Mouse (Mus musculus): ENCODE data around the gene Cdh5. TPM values are rescaled to one million over a fixed set of nuclear protein-coding genes. Genes with fewer than 3 reads are reported as not detected.
"Not testable (repeated sequence)": the region's sequence is repeated elsewhere in the genome, so short reads cannot be mapped to it uniquely, and the experiment has no call there.

Gene Cdh5
- polyA plus RNA-seq, 1 experiment from 2014 or later = 22.5 TPM

- ATAC-seq (ENCODE audit: insufficient number of reproducible peaks, insufficient read depth, low FRiP score, low TSS enrichment) = no peak
- H3K27me3 ChIP-seq = no peaks in the 10 kb centered on the region
- H3K4me3 ChIP-seq = no peak overlapping the region
- no peak overlapping the region for H3K9ac ChIP-seq
- whole genome bisulfite sequencing = 54% methylated on average over 10 of the region's 10 CpGs
- no peak overlapping the region for H3K27ac ChIP-seq
- H3K4me1 ChIP-seq = no peaks in the 10 kb centered on the region
- no peak overlapping the region for H3K4me2 ChIP-seq (replicated peaks)
- no peaks in the 10 kb centered on the region for H3K36me3 ChIP-seq
- no peaks in the 10 kb centered on the region for H3K9me3 ChIP-seq
Measured at GRCm38 (mm10) chr8:104096644-104097043, 4.8 kb upstream of the Cdh5 start.

GRCm38 (mm10) chr8:104098671-104099346 lies 2.6 kb upstream of the Cdh5 start:
- H3K9me3 ChIP-seq = no peaks in the 10 kb centered on the region
- H3K4me2 ChIP-seq (replicated peaks) = no peak overlapping the region
- H3K36me3 ChIP-seq = no peaks in the 10 kb centered on the region
- no peak overlapping the region for H3K9ac ChIP-seq
- no peak for ATAC-seq (ENCODE audit: insufficient number of reproducible peaks, insufficient read depth, low FRiP score, low TSS enrichment)
- H3K4me3 ChIP-seq = no peak overlapping the region
- H3K4me1 ChIP-seq = no peaks in the 10 kb centered on the region
- H3K27me3 ChIP-seq = no peaks in the 10 kb centered on the region
- no peak overlapping the region for H3K27ac ChIP-seq
- WGBS = 25% methylated on average over 6 of the region's 6 CpGs

GRCm38 (mm10) chr8:104099347-104100099 lies 1.9 kb upstream of the Cdh5 start:
- H3K9me3 ChIP-seq = no peaks in the 10 kb centered on the region
- H3K27me3 ChIP-seq = no peaks in the 10 kb centered on the region
- no peak overlapping the region for H3K4me3 ChIP-seq
- 0 out of 2 replicates have a peak, but pooled peaks have one; percentile 49 for ATAC-seq (ENCODE audit: insufficient number of reproducible peaks, insufficient read depth, low FRiP score, low TSS enrichment)
- WGBS = 67% methylated on average over 20 of the region's 20 CpGs
- no peaks in the 10 kb centered on the region for H3K36me3 ChIP-seq
- no peak overlapping the region for H3K4me2 ChIP-seq (replicated peaks)
- 0 out of 2 replicates have a peak overlapping the region, but pooled peaks have one; percentile 23 for H3K27ac ChIP-seq
- H3K9ac ChIP-seq = no peak overlapping the region
- no peaks in the 10 kb centered on the region for H3K4me1 ChIP-seq

GRCm38 (mm10) chr8:104100724-104101123 lies 701 bp upstream of the Cdh5 start:
- not testable (repeated sequence) for H3K4me1 ChIP-seq; ATAC-seq (ENCODE audit: insufficient number of reproducible peaks, insufficient read depth, low FRiP score, low TSS enrichment); H3K27ac ChIP-seq

GRCm38 (mm10) chr8:104103462-104103861 lies 2.0 kb downstream of the Cdh5 start:
- Histone ChIP-seq H3K4me1 (no peaks in the 10 kb centered on the region), H3K4me2 (replicated peaks) (no peak overlapping the region), H3K27ac (no peak overlapping the region), H3K36me3 (no peaks in the 10 kb centered on the region), H3K9me3 (no peaks in the 10 kb centered on the region), H3K4me3 (peak overlapping the region; percentile 14; the same call in 1 of the 2 replicates), H3K9ac (no peak overlapping the region), H3K27me3 (no peaks in the 10 kb centered on the region)
- ATAC-seq (ENCODE audit: insufficient number of reproducible peaks, insufficient read depth, low FRiP score, low TSS enrichment) = no peak
- 65% methylated on average over 7 of the region's 7 CpGs for WGBS

More at GRCm38 (mm10) chr8:104100724-104101123, 701 bp upstream of the Cdh5 start:
- H3K9me3 ChIP-seq; H3K27me3 ChIP-seq; H3K9ac ChIP-seq; H3K4me3 ChIP-seq; H3K4me2 ChIP-seq (replicated peaks); H3K36me3 ChIP-seq: not testable (repeated sequence)
- 89% methylated on average over 6 of the region's 6 CpGs for WGBS

- no peak for ATAC-seq (ENCODE audit: insufficient number of reproducible peaks, insufficient read depth, low FRiP score, low TSS enrichment)
- Histone ChIP-seq H3K4me2 (replicated peaks) (no peak overlapping the region), H3K4me1 (no peaks in the 10 kb centered on the region), H3K36me3 (no peaks in the 10 kb centered on the region), H3K9ac (no peak overlapping the region), H3K27me3 (no peaks in the 10 kb centered on the region), H3K9me3 (no peaks in the 10 kb centered on the region), H3K4me3 (no peak overlapping the region), H3K27ac (no peak overlapping the region)
- WGBS = 61% methylated on average over 6 of the region's 6 CpGs
Measured at GRCm38 (mm10) chr8:104105768-104106167, 4.3 kb downstream of the Cdh5 start.

- WGBS = 75% methylated on average over 7 of the region's 7 CpGs
- no peak for ATAC-seq (ENCODE audit: insufficient number of reproducible peaks, insufficient read depth, low FRiP score, low TSS enrichment)
- no peak overlapping the region for H3K4me2 ChIP-seq (replicated peaks)
- H3K36me3 ChIP-seq = no peaks in the 10 kb centered on the region
- H3K4me1 ChIP-seq = no peaks in the 10 kb centered on the region
- H3K9me3 ChIP-seq = no peaks in the 10 kb centered on the region
- no peak overlapping the region for H3K4me3 ChIP-seq
- no peak overlapping the region for H3K27ac ChIP-seq
- no peak overlapping the region for H3K9ac ChIP-seq
- H3K27me3 ChIP-seq = no peaks in the 10 kb centered on the region
Measured at GRCm38 (mm10) chr8:104106276-104106946, 5.0 kb downstream of the Cdh5 start.

- Histone ChIP-seq H3K4me2 (replicated peaks) (no peak overlapping the region), H3K9ac (no peak overlapping the region), H3K36me3 (no peaks in the 10 kb centered on the region), H3K4me1 (no peaks in the 10 kb centered on the region), H3K4me3 (no peak overlapping the region), H3K27me3 (no peaks in the 10 kb centered on the region), H3K27ac (no peak overlapping the region), H3K9me3 (no peaks in the 10 kb centered on the region)
- ATAC-seq (ENCODE audit: insufficient number of reproducible peaks, insufficient read depth, low FRiP score, low TSS enrichment) = no peak
Measured at GRCm38 (mm10) chr8:104107111-104107510, 5.7 kb downstream of the Cdh5 start.

- no peak overlapping the region for H3K4me3 ChIP-seq
- H3K27me3 ChIP-seq = no peaks in the 10 kb centered on the region
- no peak for ATAC-seq (ENCODE audit: insufficient number of reproducible peaks, insufficient read depth, low FRiP score, low TSS enrichment)
- no peak overlapping the region for H3K4me2 ChIP-seq (replicated peaks)
- no peaks in the 10 kb centered on the region for H3K4me1 ChIP-seq
- H3K9me3 ChIP-seq = no peaks in the 10 kb centered on the region
- WGBS = 63% methylated on average over 5 of the region's 5 CpGs
- H3K27ac ChIP-seq = no peak overlapping the region
- H3K36me3 ChIP-seq = no peaks in the 10 kb centered on the region
- H3K9ac ChIP-seq = no peak overlapping the region
Measured at GRCm38 (mm10) chr8:104108048-104108447, 6.6 kb downstream of the Cdh5 start.

GRCm38 (mm10) chr8:104110498-104111134 lies 9.2 kb downstream of the Cdh5 start:
- Histone ChIP-seq H3K4me3 (no peak overlapping the region), H3K4me2 (replicated peaks) (no peak overlapping the region), H3K9me3 (no peaks in the 10 kb centered on the region), H3K36me3 (no peaks in the 10 kb centered on the region), H3K9ac (no peak overlapping the region), H3K27me3 (no peaks in the 10 kb centered on the region), H3K4me1 (no peaks in the 10 kb centered on the region), H3K27ac (no peak overlapping the region)
- no peak for ATAC-seq (ENCODE audit: insufficient number of reproducible peaks, insufficient read depth, low FRiP score, low TSS enrichment)
- 81% methylated on average over 10 of the region's 10 CpGs for WGBS

GRCm38 (mm10) chr8:104121640-104122416 lies 20.4 kb downstream of the Cdh5 start:
- H3K9me3 ChIP-seq = no peaks in the 10 kb centered on the region
- H3K4me3 ChIP-seq = no peak overlapping the region
- no peak overlapping the region for H3K9ac ChIP-seq
- H3K27me3 ChIP-seq = no peaks in the 10 kb centered on the region
- no peaks in the 10 kb centered on the region for H3K4me1 ChIP-seq
- no peaks in the 10 kb centered on the region for H3K36me3 ChIP-seq
- WGBS = 91% methylated on average over 12 of the region's 12 CpGs
- no peak overlapping the region for H3K27ac ChIP-seq
- no peak overlapping the region for H3K4me2 ChIP-seq (replicated peaks)
- ATAC-seq (ENCODE audit: insufficient number of reproducible peaks, insufficient read depth, low FRiP score, low TSS enrichment) = no peak
